Comparison of ENCODE assay signal across 8 mouse cellular contexts in the genomic region with DNA sequence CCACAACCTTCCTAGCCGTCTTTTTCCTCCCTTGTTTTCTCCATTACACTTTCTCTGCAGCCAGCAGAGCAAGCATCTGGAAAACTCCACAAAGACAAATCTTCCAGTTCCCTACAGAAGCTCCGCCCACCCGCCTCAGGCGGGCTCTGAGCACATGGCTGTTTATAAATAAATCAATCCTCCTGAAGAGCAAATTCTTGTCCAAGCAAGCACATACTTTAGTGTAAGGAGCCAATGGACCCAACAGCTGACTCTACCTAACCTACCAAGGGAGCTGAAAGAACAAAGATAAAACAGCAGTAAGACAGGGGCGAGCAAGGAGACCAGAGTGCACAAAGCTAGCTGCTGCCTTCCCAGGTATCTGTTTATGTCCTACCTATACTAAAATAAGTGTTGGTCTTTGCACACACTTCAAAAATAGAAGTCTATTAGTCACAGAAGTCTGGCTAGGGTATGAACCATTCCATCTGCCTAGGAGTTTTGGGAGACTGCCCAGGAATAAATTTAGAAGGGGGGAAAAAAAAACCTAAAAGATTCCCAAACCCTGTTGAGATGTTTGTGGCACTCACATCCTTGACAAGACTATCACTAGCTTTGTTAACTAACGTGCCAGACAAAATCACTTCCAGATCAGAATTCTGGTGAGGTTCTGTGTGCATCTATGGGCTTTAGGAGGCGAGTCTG. TPM values are rescaled to one million over a fixed set of nuclear protein-coding genes. Genes with fewer than 3 reads are reported as not detected.
DNase-seq lines count a peak whose midpoint lies in the region; ATAC-seq and TF ChIP-seq lines count a peak whose summit lies in the region.

No protein-coding gene starts in this region.

- TF ChIP-seq CTCF in lung, postnatal 0 days (IDR thresholded peaks at IDR 0.05), result no peak

- H3K9me3 ChIP-seq in lung, postnatal 0 days (ENCODE audit: low read length), result no peaks in the 10 kb centered on the region
- no peaks in the 10 kb centered on the region for H3K9me3 ChIP-seq in hindbrain, embryonic 16.5 days (ENCODE audit: control insufficient read depth, low read length)
- H3K9me3 ChIP-seq in hindbrain, embryonic 12.5 days (replicated peaks), result no peaks in the 10 kb centered on the region

- H3K4me2 ChIP-seq in lung, postnatal 0 days (replicated peaks; ENCODE audit: low read depth, low read length), result no peak overlapping the region
- H3K4me2 ChIP-seq in hindbrain, embryonic 16.5 days (ENCODE audit: low read length), result no peak overlapping the region
- H3K4me2 ChIP-seq in hindbrain, embryonic 12.5 days (replicated peaks), result no peak overlapping the region

- TF ChIP-seq EP300 in lung, postnatal 0 days (IDR thresholded peaks at IDR 0.05), result no peak

- H3K27ac ChIP-seq in lung, postnatal 0 days (ENCODE audit: low read length), result no peak overlapping the region
- no peak overlapping the region for H3K27ac ChIP-seq in hindbrain, embryonic 16.5 days (ENCODE audit: low read depth, low read length)
- no peak overlapping the region for H3K27ac ChIP-seq in hindbrain, embryonic 12.5 days

- DNase-seq in embryo, embryonic 11 days, result peak; percentile 22
- no peak for DNase-seq in embryo, embryonic 10.5 days (ENCODE audit: low spot score)
- peak; percentile 40 to 74 for DNase-seq in frontal cortex, postnatal 36 days (ENCODE audit: low spot score in 2 of 2)
- peak; percentile 54 for DNase-seq in kidney, adult 9 months
- peak; percentile 22 for DNase-seq in lung, postnatal 0 days (ENCODE audit: low spot score)
- no peak for DNase-seq in adrenal gland, postnatal 4 days (ENCODE audit: low spot score in 2 of 2)

- no peak overlapping the region for H3K4me3 ChIP-seq in lung, postnatal 0 days (ENCODE audit: low read depth, low read length)
- H3K4me3 ChIP-seq in hindbrain, embryonic 16.5 days (ENCODE audit: low read length), result no peak overlapping the region
- H3K4me3 ChIP-seq in hindbrain, embryonic 12.5 days, result no peak overlapping the region

- H3K27me3 ChIP-seq in lung, postnatal 0 days (replicated peaks; ENCODE audit: insufficient read depth, low read length), result no peaks in the 10 kb centered on the region
- no peaks in the 10 kb centered on the region for H3K27me3 ChIP-seq in hindbrain, embryonic 16.5 days (replicated peaks; ENCODE audit: control insufficient read depth, insufficient read depth, low read length)
- H3K27me3 ChIP-seq in hindbrain, embryonic 12.5 days, result no peaks in the 10 kb centered on the region

- H3K9ac ChIP-seq in lung, postnatal 0 days (replicated peaks; ENCODE audit: low read depth), result no peak overlapping the region
- no peak overlapping the region for H3K9ac ChIP-seq in hindbrain, embryonic 16.5 days (ENCODE audit: low read depth, low read length)
- no peak overlapping the region for H3K9ac ChIP-seq in hindbrain, embryonic 12.5 days

- 62% methylated on average over 7 of the region's 7 CpGs for WGBS in lung, postnatal 0 days
- WGBS in hindbrain, embryonic 16.5 days, result 82% methylated on average over 7 of the region's 7 CpGs
- 84% methylated on average over 7 of the region's 7 CpGs for WGBS in hindbrain, embryonic 12.5 days

- H3K36me3 ChIP-seq in lung, postnatal 0 days (ENCODE audit: insufficient read depth, low read length), result no peaks in the 10 kb centered on the region
- H3K36me3 ChIP-seq in hindbrain, embryonic 16.5 days (ENCODE audit: control insufficient read depth, insufficient read depth, low read length), result peaks cover 11% of the 10 kb centered on the region
- H3K36me3 ChIP-seq in hindbrain, embryonic 12.5 days, result peaks cover 21% of the 10 kb centered on the region

- ATAC-seq in lung, postnatal 0 days, result no peak
- ATAC-seq in hindbrain, embryonic 16.5 days, result no peak
- ATAC-seq in hindbrain, embryonic 12.5 days (ENCODE audit: low FRiP score), result no peak

- no peaks in the 10 kb centered on the region for H3K4me1 ChIP-seq in lung, postnatal 0 days (ENCODE audit: insufficient read depth, low read depth, low read length)
- H3K4me1 ChIP-seq in hindbrain, embryonic 16.5 days (ENCODE audit: control insufficient read depth, insufficient read depth, low read depth, low read length), result peaks cover 3% of the 10 kb centered on the region; the same call in 1 of the 2 replicates
- peaks cover 18% of the 10 kb centered on the region for H3K4me1 ChIP-seq in hindbrain, embryonic 12.5 days

RNA-seq across cellular contexts. Expression of a gene that starts 36.2 kb away (rescaled TPM):
- 4.9 and 5.3 TPM in 2 replicates for polyA plus RNA-seq in lung, postnatal 0 days (2015; fragmentation: Nextera tagmentation; extraction: Ambion mirVana)
- 6.9 and 7.5 TPM in 2 replicates for polyA plus RNA-seq in hindbrain, embryonic 16.5 days (2015; fragmentation: Nextera tagmentation; extraction: Ambion mirVana)
- polyA plus RNA-seq in hindbrain, embryonic 12.5 days (2016; fragmentation: Nextera tagmentation; extraction: Ambion mirVana), result 12.7 and 12.8 TPM in 2 replicates
- total RNA-seq in adrenal gland, postnatal 4 days (2021), result 10 to 100 TPM; 17.0 to 19.4 TPM

Comparison
In these comparisons a context has a peak if more than half of its experiments do, and no peak if none do; other contexts are left out.
1. DNase-seq: peak in embryo, embryonic 11 days (single experiment), frontal cortex, postnatal 36 days (2 of 2), kidney, adult 9 months (single experiment) and lung, postnatal 0 days (single experiment); none in embryo, embryonic 10.5 days (single experiment) and adrenal gland, postnatal 4 days (0 of 2).